Mouse (Mus musculus) liver, adult 2 months (tissue): ENCODE data around the gene Plod2. TPM values are rescaled to one million over a fixed set of nuclear protein-coding genes. Genes with fewer than 3 reads are reported as not detected.

Source experiments
- DNase-seq: peaks from one replicate; pipeline ENCODE4 v3.0.0-alpha.2; 2011; ENCODE audit warnings: low read depth, low spot score; ENCODE audit errors: extremely low read depth
- H3K27ac ChIP-seq: fragments of 200-500 bp; replicated peaks from 2 replicates; pipeline ENCODE4 v1.5.1; 2012; ENCODE audit warnings: low read depth, mild to moderate bottlenecking, control low read depth, inconsistent platforms, low read length; ENCODE audit not compliant: insufficient read depth
- H3K27me3 ChIP-seq: fragments of 200-500 bp; 2 replicates; pipeline ENCODE4 v1.6.1; 2012; ENCODE audit warnings: mild to moderate bottlenecking, moderate library complexity, low read length, inconsistent platforms; ENCODE audit not compliant: control insufficient read depth, insufficient read depth
- H3K36me3 ChIP-seq: fragments of 200-500 bp; 2 replicates; pipeline ENCODE4 v1.6.1; 2012; ENCODE audit warnings: low read length, inconsistent platforms; ENCODE audit not compliant: control insufficient read depth, insufficient read depth
- H3K4me1 ChIP-seq: fragments of 200-500 bp; 2 replicates; pipeline ENCODE4 v1.6.1; 2011; ENCODE audit warnings: low read length; ENCODE audit not compliant: control insufficient read depth, insufficient read depth
- H3K4me3 ChIP-seq: fragments of 200-500 bp; 2 replicates; pipeline ENCODE4 v1.5.1; 2011; ENCODE audit warnings: low read depth, mild to moderate bottlenecking, control low read depth, low read length, moderate library complexity; ENCODE audit not compliant: insufficient read depth
- H3K79me2 ChIP-seq: fragments of 200-500 bp; 2 replicates; pipeline ENCODE4 v1.6.1; 2012; ENCODE audit warnings: inconsistent platforms, mild to moderate bottlenecking, low read length, moderate library complexity; ENCODE audit not compliant: control insufficient read depth, insufficient read depth
- H3K9ac ChIP-seq: fragments of 200-500 bp; 2 replicates; pipeline ENCODE4 v1.6.1; 2012; ENCODE audit warnings: low read depth, mild to moderate bottlenecking, control low read depth, inconsistent platforms, low read length
- CTCF ChIP-seq: fragments of 200-500 bp; IDR thresholded peaks from 2 replicates; pipeline ENCODE4 v1.5.1; 2011; ENCODE audit warnings: low read depth, low read length, control low read depth
- POLR2A ChIP-seq: fragments of 200-500 bp; IDR thresholded peaks from 2 replicates; pipeline ENCODE4 v1.6.1; 2011; ENCODE audit warnings: low read length, control low read depth; ENCODE audit not compliant: insufficient read depth; ENCODE audit errors: extremely low read depth
- WGBS: fragments of 180-500 bp; shearing (Covaris S2); methylation state at CpG from one replicate; pipeline ENCODE4 v1.1.7; 2018; 5-methylcytosine and 5-hydroxymethylcytosine counted together
- polyA plus RNA-seq: library from polyadenylated mRNA; depleted of rRNA; stranded (reverse); fragments of >200 nt; gene quantifications from 2 replicates; pipeline ENCODE4 v1.2.3, GENCODE M21; 2012
- total RNA-seq: library from RNA; depleted of rRNA; stranded (reverse); fragments of >200 nt; gene quantifications from 2 replicates; pipeline ENCODE4 v1.2.3, GENCODE M21; 2014

Gene Plod2
- total and polyA plus RNA-seq, 2 experiments: 0.26 to 1.1 TPM

- 96% methylated on average over 1 of the region's 1 CpGs for WGBS
- H3K4me3 ChIP-seq: no peak overlapping the region
- no peaks in the 10 kb centered on the region for H3K79me2 ChIP-seq
- H3K36me3 ChIP-seq: no peaks in the 10 kb centered on the region
- no peaks in the 10 kb centered on the region for H3K4me1 ChIP-seq
- TF ChIP-seq CTCF (no peak), POLR2A (no peak)
- H3K9ac ChIP-seq: no peak overlapping the region
- no peak for DNase-seq
- H3K27me3 ChIP-seq: no peaks in the 10 kb centered on the region
- no peak overlapping the region for H3K27ac ChIP-seq
Measured at GRCm38 (mm10) chr9:92588226-92588625, 46.2 kb downstream of the Plod2 start.

GRCm38 (mm10) chr9:92589021-92589420 lies 47.0 kb downstream of the Plod2 start:
- Histone ChIP-seq H3K27me3 (no peaks in the 10 kb centered on the region), H3K79me2 (no peaks in the 10 kb centered on the region), H3K4me1 (no peaks in the 10 kb centered on the region), H3K4me3 (no peak overlapping the region), H3K36me3 (no peaks in the 10 kb centered on the region), H3K27ac (no peak overlapping the region), H3K9ac (no peak overlapping the region)
- DNase-seq: no peak
- TF ChIP-seq POLR2A (no peak), CTCF (no peak)
- WGBS: 81% methylated on average over 5 of the region's 5 CpGs

GRCm38 (mm10) chr9:92591482-92591881 lies 49.5 kb downstream of the Plod2 start:
- Histone ChIP-seq H3K36me3 (no peaks in the 10 kb centered on the region), H3K4me3 (no peak overlapping the region), H3K4me1 (no peaks in the 10 kb centered on the region), H3K27ac (no peak overlapping the region), H3K9ac (no peak overlapping the region), H3K79me2 (no peaks in the 10 kb centered on the region), H3K27me3 (no peaks in the 10 kb centered on the region)
- TF ChIP-seq CTCF (no peak), POLR2A (no peak)
- DNase-seq: no peak
- 92% methylated on average over 5 of the region's 5 CpGs for WGBS

GRCm38 (mm10) chr9:92592757-92593156 lies 50.7 kb downstream of the Plod2 start:
- H3K79me2 ChIP-seq: no peaks in the 10 kb centered on the region
- no peak overlapping the region for H3K27ac ChIP-seq
- 86% methylated on average over 8 of the region's 8 CpGs for WGBS

GRCm38 (mm10) chr9:92594491-92594890 lies 52.5 kb downstream of the Plod2 start:
- H3K27ac ChIP-seq: no peak overlapping the region
- no peak for DNase-seq
- no peak overlapping the region for H3K4me3 ChIP-seq
- TF ChIP-seq CTCF: no peak
- TF ChIP-seq POLR2A: no peak
- no peak overlapping the region for H3K9ac ChIP-seq
- WGBS: 67% methylated on average over 6 of the region's 6 CpGs
- H3K79me2 ChIP-seq: no peaks in the 10 kb centered on the region
- no peaks in the 10 kb centered on the region for H3K36me3 ChIP-seq
- H3K27me3 ChIP-seq: no peaks in the 10 kb centered on the region
- no peaks in the 10 kb centered on the region for H3K4me1 ChIP-seq

More at GRCm38 (mm10) chr9:92592757-92593156, 50.7 kb downstream of the Plod2 start:
- H3K4me1 ChIP-seq: no peaks in the 10 kb centered on the region
- DNase-seq: no peak
- H3K27me3 ChIP-seq: no peaks in the 10 kb centered on the region
- TF ChIP-seq POLR2A: no peak
- no peak for TF ChIP-seq CTCF
- H3K9ac ChIP-seq: no peak overlapping the region
- no peaks in the 10 kb centered on the region for H3K36me3 ChIP-seq
- H3K4me3 ChIP-seq: no peak overlapping the region

GRCm38 (mm10) chr9:92595296-92595695 lies 53.3 kb downstream of the Plod2 start:
- Histone ChIP-seq H3K36me3 (no peaks in the 10 kb centered on the region), H3K4me3 (no peak overlapping the region), H3K27ac (no peak overlapping the region), H3K4me1 (no peaks in the 10 kb centered on the region), H3K27me3 (no peaks in the 10 kb centered on the region), H3K9ac (no peak overlapping the region), H3K79me2 (no peaks in the 10 kb centered on the region)
- TF ChIP-seq CTCF (no peak), POLR2A (no peak)
- DNase-seq: no peak
- WGBS: 90% methylated on average over 4 of the region's 4 CpGs
